Mouse (Mus musculus): ENCODE measurements around the gene Psrc1. TPM values are rescaled to one million over a fixed set of nuclear protein-coding genes. Genes with fewer than 3 reads are reported as not detected.
A peak's percentile ranks its signal among the peaks of the same experiment; 100 is the strongest.

Gene Psrc1
- polyA plus RNA-seq, 1 experiment from 2014 or later: 19.0 TPM

GRCm38 (mm10) chr3:108355245-108355644 is 28.4 kb upstream of the Psrc1 start:
- DNase-seq (ENCODE audit: low spot score): no peak
- no peaks in the 10 kb centered on the region for H3K4me1 ChIP-seq (replicated peaks; ENCODE audit: insufficient read depth, low read length)
- H3K36me3 ChIP-seq (ENCODE audit: insufficient read depth, low read length): peaks cover 6% of the 10 kb centered on the region
- no peak overlapping the region for H3K4me3 ChIP-seq (replicated peaks; ENCODE audit: low read depth, low read length)
- TF ChIP-seq CTCF (IDR thresholded peaks at IDR 0.05; ENCODE audit: low read depth): no peak
- no peak overlapping the region for H3K27ac ChIP-seq
- H3K9ac ChIP-seq (ENCODE audit: low read depth, low read length): no peak overlapping the region
- H3K4me2 ChIP-seq (ENCODE audit: low read length): no peak overlapping the region
- H3K9me3 ChIP-seq (replicated peaks; ENCODE audit: low read length): no peaks in the 10 kb centered on the region
- WGBS: 86% methylated on average over 3 of the region's 3 CpGs
- ATAC-seq (replicated peaks; ENCODE audit: low FRiP score, low read depth): no peak
- H3K27me3 ChIP-seq (ENCODE audit: insufficient read depth, low read length): no peaks in the 10 kb centered on the region

GRCm38 (mm10) chr3:108357051-108357450 is 26.6 kb upstream of the Psrc1 start:
- 65% methylated on average over 10 of the region's 10 CpGs for WGBS
- no peak for ATAC-seq (replicated peaks; ENCODE audit: low FRiP score, low read depth)
- Histone ChIP-seq H3K9me3 (replicated peaks; ENCODE audit: low read length) (no peaks in the 10 kb centered on the region), H3K9ac (ENCODE audit: low read depth, low read length) (no peak overlapping the region), H3K4me2 (ENCODE audit: low read length) (no peak overlapping the region), H3K27ac (no peak overlapping the region), H3K36me3 (ENCODE audit: insufficient read depth, low read length) (peaks cover 6% of the 10 kb centered on the region; the same call in 1 of the 2 replicates), H3K4me3 (replicated peaks; ENCODE audit: low read depth, low read length) (no peak overlapping the region), H3K4me1 (replicated peaks; ENCODE audit: insufficient read depth, low read length) (0 out of 2 replicates have a peak, but pooled peaks cover 4% of the 10 kb centered on the region), H3K27me3 (ENCODE audit: insufficient read depth, low read length) (no peaks in the 10 kb centered on the region)
- DNase-seq (ENCODE audit: low spot score): no peak
- TF ChIP-seq CTCF (IDR thresholded peaks at IDR 0.05; ENCODE audit: low read depth): no peak

GRCm38 (mm10) chr3:108358445-108358844 is 25.2 kb upstream of the Psrc1 start:
- no peaks in the 10 kb centered on the region for H3K27me3 ChIP-seq (ENCODE audit: insufficient read depth, low read length)
- H3K4me3 ChIP-seq (replicated peaks; ENCODE audit: low read depth, low read length): no peak overlapping the region
- no peak overlapping the region for H3K9ac ChIP-seq (ENCODE audit: low read depth, low read length)
- H3K9me3 ChIP-seq (replicated peaks; ENCODE audit: low read length): no peaks in the 10 kb centered on the region
- H3K4me2 ChIP-seq (ENCODE audit: low read length): no peak overlapping the region
- ATAC-seq (replicated peaks; ENCODE audit: low FRiP score, low read depth): no peak
- 70% methylated on average over 6 of the region's 6 CpGs for WGBS
- H3K27ac ChIP-seq: no peak overlapping the region
- 0 out of 2 replicates have a peak, but pooled peaks cover 4% of the 10 kb centered on the region for H3K4me1 ChIP-seq (replicated peaks; ENCODE audit: insufficient read depth, low read length)
- peaks cover 6% of the 10 kb centered on the region; the same call in 1 of the 2 replicates for H3K36me3 ChIP-seq (ENCODE audit: insufficient read depth, low read length)
- no peak for DNase-seq (ENCODE audit: low spot score)
- TF ChIP-seq CTCF (IDR thresholded peaks at IDR 0.05; ENCODE audit: low read depth): no peak

- H3K27ac ChIP-seq: peak overlapping the region; percentile 69
- H3K36me3 ChIP-seq (ENCODE audit: insufficient read depth, low read length): no peaks in the 10 kb centered on the region
- H3K4me2 ChIP-seq (ENCODE audit: low read length): no peak overlapping the region; the same call in 1 of the 2 replicates
- no peak for TF ChIP-seq CTCF (IDR thresholded peaks at IDR 0.05; ENCODE audit: low read depth)
- ATAC-seq (replicated peaks; ENCODE audit: low FRiP score, low read depth) (peak; percentile 68), DNase-seq (ENCODE audit: low spot score) (peak; percentile 40)
- H3K4me1 ChIP-seq (replicated peaks; ENCODE audit: insufficient read depth, low read length): 0 out of 2 replicates have a peak, but pooled peaks cover 7% of the 10 kb centered on the region
- no peaks in the 10 kb centered on the region for H3K27me3 ChIP-seq (ENCODE audit: insufficient read depth, low read length)
- no peak overlapping the region for H3K4me3 ChIP-seq (replicated peaks; ENCODE audit: low read depth, low read length)
- 10% methylated on average over 7 of the region's 7 CpGs for WGBS
- no peaks in the 10 kb centered on the region for H3K9me3 ChIP-seq (replicated peaks; ENCODE audit: low read length)
- no peak overlapping the region for H3K9ac ChIP-seq (ENCODE audit: low read depth, low read length)
Observed at GRCm38 (mm10) chr3:108360894-108361293, 22.7 kb upstream of the Psrc1 start.

- no peak for TF ChIP-seq CTCF (IDR thresholded peaks at IDR 0.05; ENCODE audit: low read depth)
Observed at GRCm38 (mm10) chr3:108363626-108364025, 20.0 kb upstream of the Psrc1 start.

GRCm38 (mm10) chr3:108364270-108364995 is 19.2 kb upstream of the Psrc1 start, which contains the start of gene Mybphl:
Mybphl (plus strand) TSS chr3:108364911.
- no peak for ATAC-seq (replicated peaks; ENCODE audit: low FRiP score, low read depth)
- DNase-seq (ENCODE audit: low spot score): no peak
- no peaks in the 10 kb centered on the region for H3K27me3 ChIP-seq (ENCODE audit: insufficient read depth, low read length)
- no peaks in the 10 kb centered on the region for H3K36me3 ChIP-seq (ENCODE audit: insufficient read depth, low read length)
- H3K9me3 ChIP-seq (replicated peaks; ENCODE audit: low read length): no peaks in the 10 kb centered on the region
- WGBS: 59% methylated on average over 9 of the region's 9 CpGs
- no peak within 1 kb of the TSS for H3K27ac ChIP-seq
- H3K9ac ChIP-seq (ENCODE audit: low read depth, low read length): no peak within 1 kb of the TSS
- 0 out of 2 replicates have a peak, but pooled peaks cover 7% of the 10 kb centered on the region for H3K4me1 ChIP-seq (replicated peaks; ENCODE audit: insufficient read depth, low read length)
- TF ChIP-seq CTCF (IDR thresholded peaks at IDR 0.05; ENCODE audit: low read depth): no peak
- H3K4me2 ChIP-seq (ENCODE audit: low read length): no peak within 1 kb of the TSS
- no peak within 1 kb of the TSS for H3K4me3 ChIP-seq (replicated peaks; ENCODE audit: low read depth, low read length)

More at GRCm38 (mm10) chr3:108363626-108364025, 20.0 kb upstream of the Psrc1 start:
- Histone ChIP-seq H3K27me3 (ENCODE audit: insufficient read depth, low read length) (no peaks in the 10 kb centered on the region), H3K27ac (no peak overlapping the region), H3K4me2 (ENCODE audit: low read length) (no peak overlapping the region), H3K4me3 (replicated peaks; ENCODE audit: low read depth, low read length) (no peak overlapping the region), H3K9me3 (replicated peaks; ENCODE audit: low read length) (no peaks in the 10 kb centered on the region), H3K4me1 (replicated peaks; ENCODE audit: insufficient read depth, low read length) (0 out of 2 replicates have a peak, but pooled peaks cover 7% of the 10 kb centered on the region), H3K9ac (ENCODE audit: low read depth, low read length) (no peak overlapping the region), H3K36me3 (ENCODE audit: insufficient read depth, low read length) (no peaks in the 10 kb centered on the region)
- DNase-seq (ENCODE audit: low spot score) (no peak), ATAC-seq (replicated peaks; ENCODE audit: low FRiP score, low read depth) (no peak)
- 77% methylated on average over 3 of the region's 3 CpGs for WGBS

Measured in kidney, postnatal 0 days (tissue).